Comparison of ENCODE assay signal across 10 mouse cellular contexts in genomic region chr15:82339634-82340254, GRCm38 (mm10). TPM values are rescaled to one million over a fixed set of nuclear protein-coding genes. Genes with fewer than 3 reads are reported as not detected.
A peak's percentile ranks its signal among the peaks of the same experiment; 100 is the strongest.
DNase-seq lines count a peak whose midpoint lies in the region; ATAC-seq and TF ChIP-seq lines count a peak whose summit lies in the region.
"Had no signal": no experiment of that assay in that cellular context is flagged by ENCODE, and none has a peak within 500 bp of the region (broad histone marks: within the 10 kb centered on the region; RNA-seq: fewer than 3 reads in every experiment).

No protein-coding gene starts in this region.

- no peaks in the 10 kb centered on the region for H3K9me3 ChIP-seq in heart, embryonic 15.5 days (replicated peaks)
- no peaks in the 10 kb centered on the region for H3K9me3 ChIP-seq in limb, embryonic 14.5 days (ENCODE audit: control insufficient read depth, low read length)
- no peaks in the 10 kb centered on the region for H3K9me3 ChIP-seq in stomach, embryonic 16.5 days (replicated peaks; ENCODE audit: control insufficient read depth, low read length)

- no peak for TF ChIP-seq POLR2A in testis, adult 2 months (IDR thresholded peaks at IDR 0.05; ENCODE audit: control insufficient read depth, low read depth, low read length)
- no peak for TF ChIP-seq POLR2A in limb, embryonic 14.5 days (IDR thresholded peaks at IDR 0.05; ENCODE audit: borderline replicate concordance, extremely low read depth, insufficient read depth, insufficient read length)

- no peak for ATAC-seq in heart, embryonic 15.5 days (replicated peaks; ENCODE audit: insufficient number of reproducible peaks, insufficient read depth, low FRiP score, low read depth)
- ATAC-seq in limb, embryonic 14.5 days (ENCODE audit: low FRiP score, low read depth) = no peak
- ATAC-seq in stomach, embryonic 16.5 days (ENCODE audit: insufficient read depth, low FRiP score) = no peak

- peaks cover 35% of the 10 kb centered on the region for H3K4me1 ChIP-seq in heart, embryonic 15.5 days (replicated peaks)
- H3K4me1 ChIP-seq in testis, adult 2 months (ENCODE audit: control insufficient read depth, insufficient read depth, low read length) = peaks cover 41% of the 10 kb centered on the region
- H3K4me1 ChIP-seq in limb, embryonic 14.5 days (ENCODE audit: control insufficient read depth, insufficient read depth, low read length) = peaks cover 19% of the 10 kb centered on the region
- peaks cover 51% of the 10 kb centered on the region for H3K4me1 ChIP-seq in stomach, embryonic 16.5 days (ENCODE audit: control insufficient read depth, insufficient read depth, low read length)

- peaks cover 18% of the 10 kb centered on the region; the same call in 1 of the 2 replicates for H3K36me3 ChIP-seq in heart, embryonic 15.5 days
- H3K36me3 ChIP-seq in testis, adult 2 months (ENCODE audit: control insufficient read depth, insufficient read depth, low read length) = no peaks in the 10 kb centered on the region
- peaks cover 22% of the 10 kb centered on the region for H3K36me3 ChIP-seq in limb, embryonic 14.5 days (ENCODE audit: control insufficient read depth, insufficient read depth, low read length)
- 0 out of 2 replicates have a peak, but pooled peaks cover 1% of the 10 kb centered on the region for H3K36me3 ChIP-seq in stomach, embryonic 16.5 days (ENCODE audit: control insufficient read depth, insufficient read depth, low read length)

- no peak overlapping the region for H3K9ac ChIP-seq in heart, embryonic 15.5 days
- no peak overlapping the region for H3K9ac ChIP-seq in limb, embryonic 14.5 days (ENCODE audit: low read depth, low read length, severe bottlenecking)
- peak overlapping the region; percentile 14; the same call in 1 of the 2 replicates for H3K9ac ChIP-seq in stomach, embryonic 16.5 days (ENCODE audit: low read length)

- peak overlapping the region; percentile 79 for H3K27ac ChIP-seq in heart, embryonic 15.5 days
- H3K27ac ChIP-seq in testis, adult 2 months (ENCODE audit: control insufficient read depth, insufficient read depth, low read depth, low read length) = no peak overlapping the region
- no peak overlapping the region for H3K27ac ChIP-seq in limb, embryonic 14.5 days (replicated peaks; ENCODE audit: low read depth, low read length)
- H3K27ac ChIP-seq in stomach, embryonic 16.5 days (ENCODE audit: low read length) = peak overlapping the region; percentile 91; the same call in 1 of the 2 replicates
- H3K27ac ChIP-seq: macrophage had no signal

- H3K4me2 ChIP-seq in heart, embryonic 15.5 days = peak overlapping the region; percentile 74; the same call in 1 of the 2 replicates
- 0 out of 2 replicates have a peak overlapping the region, but pooled peaks have one; percentile 71 for H3K4me2 ChIP-seq in limb, embryonic 14.5 days (replicated peaks; ENCODE audit: low read depth, low read length, severe bottlenecking)
- H3K4me2 ChIP-seq in stomach, embryonic 16.5 days (ENCODE audit: low read depth, low read length) = no peak overlapping the region

- DNase-seq in heart, adult 8-10 months (ENCODE audit: low spot score) = no peak
- DNase-seq in testis, postnatal 10 days (ENCODE audit: low spot score) = no peak
- DNase-seq in limb, embryonic 14.5 days (ENCODE audit: low spot score) = no peak
- DNase-seq in T-cell, adult 2 months (ENCODE audit: low spot score) = no peak
- DNase-seq in cerebellum, postnatal 14 days = no peak
- DNase-seq: retina, postnatal 1 day had no signal

- H3K27me3 ChIP-seq in heart, embryonic 15.5 days = no peaks in the 10 kb centered on the region
- peaks cover 9% of the 10 kb centered on the region for H3K27me3 ChIP-seq in testis, adult 2 months (ENCODE audit: control insufficient read depth, insufficient read depth, low read length)
- no peaks in the 10 kb centered on the region for H3K27me3 ChIP-seq in limb, embryonic 14.5 days (ENCODE audit: control insufficient read depth, insufficient read depth, low read length)
- H3K27me3 ChIP-seq in stomach, embryonic 16.5 days (ENCODE audit: control insufficient read depth, insufficient read depth, low read length) = no peaks in the 10 kb centered on the region

- 68% methylated on average over 8 of the region's 8 CpGs for WGBS in heart, embryonic 15.5 days
- WGBS in limb, embryonic 14.5 days = 70% methylated on average over 8 of the region's 8 CpGs
- 62% methylated on average over 8 of the region's 8 CpGs for WGBS in stomach, embryonic 16.5 days

- no peak for TF ChIP-seq CTCF in testis, adult 2 months (IDR thresholded peaks at IDR 0.05; ENCODE audit: control insufficient read depth, insufficient read depth, insufficient replicate concordance, low read depth, low read length)

- no peak overlapping the region for H3K4me3 ChIP-seq in heart, embryonic 15.5 days
- peak overlapping the region; percentile 94 for H3K4me3 ChIP-seq in testis, adult 2 months (ENCODE audit: control insufficient read depth, low read depth, low read length)
- no peak overlapping the region for H3K4me3 ChIP-seq in limb, embryonic 14.5 days (replicated peaks; ENCODE audit: low read length)
- no peak overlapping the region for H3K4me3 ChIP-seq in stomach, embryonic 16.5 days (replicated peaks; ENCODE audit: low read length)

RNA-seq across cellular contexts. Expression of gene Smdt1, which starts 1.0 kb away (rescaled TPM):
- polyA plus RNA-seq in heart, embryonic 15.5 days (2015; fragmentation: Nextera tagmentation; extraction: Ambion mirVana) = 334 and 337 TPM in 2 replicates
- total RNA-seq in heart, adult 8-10 months (2022) = 100 to 1,000 TPM; 190 to 214 (median 204) TPM
- polyA plus RNA-seq in testis, adult 2 months (2012; rRNA removed) = 129 and 140 TPM in 2 replicates
- 175 and 178 TPM in 2 replicates for polyA plus RNA-seq in limb, embryonic 14.5 days (2012; rRNA removed)
- polyA plus RNA-seq in limb, embryonic 14.5 days (2014; fragmentation: Nextera tagmentation; extraction: Ambion mirVana) = 255 and 258 TPM in 2 replicates
- polyA plus RNA-seq in stomach, embryonic 16.5 days (2015; fragmentation: Nextera tagmentation; extraction: Ambion mirVana) = 278 and 284 TPM in 2 replicates

RNA-seq across cellular contexts. Expression of gene Pheta2, which starts 1.0 kb away (rescaled TPM):
- 6.3 and 11.5 TPM in 2 replicates for polyA plus RNA-seq in heart, embryonic 15.5 days (2015; fragmentation: Nextera tagmentation; extraction: Ambion mirVana)
- under 1 TPM; 0.44 to 0.57 (median 0.48) TPM for total RNA-seq in heart, adult 8-10 months (2022)
- polyA plus RNA-seq in testis, adult 2 months (2012; rRNA removed) = 5.0 and 5.5 TPM in 2 replicates
- 12.8 and 15.3 TPM in 2 replicates for polyA plus RNA-seq in limb, embryonic 14.5 days (2012; rRNA removed)
- polyA plus RNA-seq in limb, embryonic 14.5 days (2014; fragmentation: Nextera tagmentation; extraction: Ambion mirVana) = 11.9 and 14.1 TPM in 2 replicates
- polyA plus RNA-seq in stomach, embryonic 16.5 days (2015; fragmentation: Nextera tagmentation; extraction: Ambion mirVana) = 17.5 and 18.3 TPM in 2 replicates

RNA-seq across cellular contexts. Expression of gene Naga, which starts 1.0 kb away (rescaled TPM):
- polyA plus RNA-seq in heart, embryonic 15.5 days (2015; fragmentation: Nextera tagmentation; extraction: Ambion mirVana) = 39.1 and 52.3 TPM in 2 replicates
- 10 to 100 TPM; 27.1 to 32.1 (median 29.9) TPM for total RNA-seq in heart, adult 8-10 months (2022)
- polyA plus RNA-seq in testis, adult 2 months (2012; rRNA removed) = 45.3 and 48.9 TPM in 2 replicates
- polyA plus RNA-seq in limb, embryonic 14.5 days (2012; rRNA removed) = 101 and 118 TPM in 2 replicates
- polyA plus RNA-seq in limb, embryonic 14.5 days (2014; fragmentation: Nextera tagmentation; extraction: Ambion mirVana) = 59.3 and 60.1 TPM in 2 replicates
- polyA plus RNA-seq in stomach, embryonic 16.5 days (2015; fragmentation: Nextera tagmentation; extraction: Ambion mirVana) = 99.0 and 116 TPM in 2 replicates

RNA-seq across cellular contexts. Expression of gene Ndufa6, which starts 14.4 kb away (rescaled TPM):
- polyA plus RNA-seq in heart, embryonic 15.5 days (2015; fragmentation: Nextera tagmentation; extraction: Ambion mirVana) = 483 and 678 TPM in 2 replicates
- 100 to 1,000 TPM; 658 to 797 (median 740) TPM for total RNA-seq in heart, adult 8-10 months (2022)
- 240 and 246 TPM in 2 replicates for polyA plus RNA-seq in testis, adult 2 months (2012; rRNA removed)
- 252 and 318 TPM in 2 replicates for polyA plus RNA-seq in limb, embryonic 14.5 days (2012; rRNA removed)
- polyA plus RNA-seq in limb, embryonic 14.5 days (2014; fragmentation: Nextera tagmentation; extraction: Ambion mirVana) = 325 and 348 TPM in 2 replicates
- polyA plus RNA-seq in stomach, embryonic 16.5 days (2015; fragmentation: Nextera tagmentation; extraction: Ambion mirVana) = 352 and 428 TPM in 2 replicates

RNA-seq across cellular contexts. Expression of gene Cyp2d22, which starts 40.3 kb away (rescaled TPM):
- polyA plus RNA-seq in heart, embryonic 15.5 days (2015; fragmentation: Nextera tagmentation; extraction: Ambion mirVana) = 12.3 and 14.2 TPM in 2 replicates
- total RNA-seq in heart, adult 8-10 months (2022) = 10 to 100 TPM; 19.3 to 30.9 (median 23.3) TPM
- 9.9 and 11.0 TPM in 2 replicates for polyA plus RNA-seq in testis, adult 2 months (2012; rRNA removed)
- polyA plus RNA-seq in limb, embryonic 14.5 days (2012; rRNA removed) = 27.5 and 29.5 TPM in 2 replicates
- 5.2 and 6.4 TPM in 2 replicates for polyA plus RNA-seq in limb, embryonic 14.5 days (2014; fragmentation: Nextera tagmentation; extraction: Ambion mirVana)
- polyA plus RNA-seq in stomach, embryonic 16.5 days (2015; fragmentation: Nextera tagmentation; extraction: Ambion mirVana) = 12.6 and 16.4 TPM in 2 replicates
- polyA plus RNA-seq: macrophage had no signal

Comparison
In these comparisons a context has a peak if more than half of its experiments do, and no peak if none do; other contexts are left out.
1. H3K27ac ChIP-seq: peak in heart, embryonic 15.5 days (single experiment) and stomach, embryonic 16.5 days (single experiment); none in testis, adult 2 months (single experiment) and limb, embryonic 14.5 days (single experiment).